ENCODE assay signal across 21 mouse cellular contexts in genomic region chrX:51497831-51498230, GRCm38 (mm10).
DNase-seq lines count a peak whose midpoint lies in the region; ATAC-seq and TF ChIP-seq lines count a peak whose summit lies in the region.
"Had no signal": no experiment of that assay in that cellular context is flagged by ENCODE, and none has a peak within 500 bp of the region (broad histone marks: within the 10 kb centered on the region; RNA-seq: fewer than 3 reads in every experiment).

No protein-coding gene starts in this region.

- no peak overlapping the region for H3K4me2 ChIP-seq in heart, postnatal 0 days (ENCODE audit: low read depth, low read length)
- no peak overlapping the region for H3K4me2 ChIP-seq in heart, embryonic 11.5 days
- no peak overlapping the region for H3K4me2 ChIP-seq in liver, postnatal 0 days (ENCODE audit: low read depth, low read length)
- H3K4me2 ChIP-seq: limb, embryonic 15.5 days; lung, embryonic 15.5 days; neural tube, embryonic 12.5 days had no signal

- TF ChIP-seq EP300 in heart, postnatal 0 days (IDR thresholded peaks at IDR 0.05; ENCODE audit: low read depth), result no peak
- TF ChIP-seq EP300 in liver, postnatal 0 days (IDR thresholded peaks at IDR 0.05; ENCODE audit: low read depth), result no peak

- in situ Hi-C loops in Patski (cut with MboI; ENCODE audit: low pct_unique_long_range_greater_than_20kb), result no loop called here

- CTCF ChIA-PET in Patski (lab: Charles Lee), result interaction anchor here (1.2 kb wide), 1 partner anchor 240 kb away, joined by 3 read pairs; no protein-coding TSS in a partner anchor

- H3K9me3 ChIP-seq in heart, postnatal 0 days (replicated peaks; ENCODE audit: control insufficient read depth, low read length), result no peaks in the 10 kb centered on the region
- no peaks in the 10 kb centered on the region for H3K9me3 ChIP-seq in heart, embryonic 11.5 days (replicated peaks; ENCODE audit: control insufficient read depth, low read length)
- H3K9me3 ChIP-seq in liver, postnatal 0 days (ENCODE audit: low read length), result no peaks in the 10 kb centered on the region
- H3K9me3 ChIP-seq in E14TG2a.4 (ENCODE audit: low read length), result no peaks in the 10 kb centered on the region
- H3K9me3 ChIP-seq: embryonic facial prominence, embryonic 10.5 days; limb, embryonic 15.5 days; lung, embryonic 15.5 days; megakaryocyte, embryonic 14.5 days; neural tube, embryonic 12.5 days had no signal

- H3K9ac ChIP-seq in heart, postnatal 0 days (replicated peaks; ENCODE audit: low read depth, low read length), result no peak overlapping the region
- H3K9ac ChIP-seq in heart, embryonic 11.5 days (ENCODE audit: low read depth, low read length), result no peak overlapping the region
- no peak overlapping the region for H3K9ac ChIP-seq in liver, postnatal 0 days (replicated peaks)
- H3K9ac ChIP-seq: limb, embryonic 15.5 days; lung, embryonic 15.5 days; neural tube, embryonic 12.5 days had no signal

- POLR2A ChIA-PET in Patski (lab: Charles Lee), result no interaction called here

- H3K27ac ChIP-seq in heart, postnatal 0 days (ENCODE audit: low read depth), result no peak overlapping the region
- H3K27ac ChIP-seq in heart, embryonic 11.5 days (ENCODE audit: low read depth, low read length), result no peak overlapping the region
- no peak overlapping the region for H3K27ac ChIP-seq in liver, postnatal 0 days (ENCODE audit: low read depth)
- H3K27ac ChIP-seq: embryonic facial prominence, embryonic 10.5 days; limb, embryonic 15.5 days; lung, embryonic 15.5 days; neural tube, embryonic 12.5 days had no signal

- H3K36me3 ChIP-seq in heart, postnatal 0 days (replicated peaks; ENCODE audit: control insufficient read depth, insufficient read depth, low read length), result no peaks in the 10 kb centered on the region
- H3K36me3 ChIP-seq in heart, embryonic 11.5 days (ENCODE audit: control insufficient read depth, insufficient read depth, low read length), result no peaks in the 10 kb centered on the region
- no peaks in the 10 kb centered on the region for H3K36me3 ChIP-seq in liver, postnatal 0 days (replicated peaks; ENCODE audit: insufficient read depth, low read length)
- H3K36me3 ChIP-seq in E14TG2a.4 (ENCODE audit: insufficient read depth, low read length), result no peaks in the 10 kb centered on the region
- H3K36me3 ChIP-seq: embryonic facial prominence, embryonic 10.5 days; limb, embryonic 15.5 days; lung, embryonic 15.5 days; neural tube, embryonic 12.5 days had no signal

- 36% methylated on average over 1 of the region's 1 CpGs for WGBS in heart, postnatal 0 days
- WGBS in heart, embryonic 11.5 days (ENCODE audit: insufficient replicate concordance), result 39% methylated on average over 1 of the region's 1 CpGs
- WGBS in liver, postnatal 0 days (ENCODE audit: insufficient replicate concordance), result 42% methylated on average over 1 of the region's 1 CpGs

- no peak overlapping the region for H3K4me3 ChIP-seq in heart, postnatal 0 days (ENCODE audit: low read depth, low read length)
- H3K4me3 ChIP-seq in heart, embryonic 11.5 days (ENCODE audit: low read depth, low read length), result no peak overlapping the region
- no peak overlapping the region for H3K4me3 ChIP-seq in liver, postnatal 0 days (ENCODE audit: low read depth, low read length)
- H3K4me3 ChIP-seq in E14TG2a.4 (replicated peaks; ENCODE audit: low read length), result no peak overlapping the region
- H3K4me3 ChIP-seq: embryonic facial prominence, embryonic 10.5 days; limb, embryonic 15.5 days; lung, embryonic 15.5 days; megakaryocyte, embryonic 14.5 days; neural tube, embryonic 12.5 days had no signal

- ATAC-seq in heart, postnatal 0 days (ENCODE audit: insufficient read depth, low read depth), result no peak
- no peak for ATAC-seq in heart, embryonic 11.5 days (replicated peaks; ENCODE audit: insufficient number of reproducible peaks, low FRiP score, low TSS enrichment)
- ATAC-seq in liver, postnatal 0 days, result no peak
- ATAC-seq in Patski, result no peak
- ATAC-seq: forebrain, embryonic 16.5 days; hindbrain, embryonic 16.5 days had no signal

- peak; percentile 57 for TF ChIP-seq CTCF in heart, postnatal 0 days (IDR thresholded peaks at IDR 0.05; ENCODE audit: low read depth)
- peak; percentile 55 for TF ChIP-seq CTCF in liver, postnatal 0 days (IDR thresholded peaks at IDR 0.05; ENCODE audit: low read depth)
- TF ChIP-seq CTCF in E14TG2a.4 (conservative IDR thresholded peaks at IDR 0.05; ENCODE audit: low read length) (peak; percentile 66), Patski (IDR thresholded peaks at IDR 0.05) (peak; percentile 64)

- DNase-seq in heart, postnatal 0 days (ENCODE audit: low spot score), result no peak
- DNase-seq in liver, postnatal 0 days, result no peak
- DNase-seq in liver (no peak), Patski (ENCODE audit: low read depth, low spot score) (no peak)
- DNase-seq in spleen, adult 18-20 months, result no peak
- no peak for DNase-seq in adrenal gland, postnatal 14 days
- DNase-seq: cerebellum, adult 9-11 months; gastrocnemius, postnatal 10 days; heart, postnatal 14 days; kidney, adult 8-10 months; kidney, postnatal 36 days; right cerebral cortex, postnatal 25 days had no signal

- H3K27me3 ChIP-seq in heart, postnatal 0 days (ENCODE audit: control insufficient read depth, insufficient read depth, low read length), result no peaks in the 10 kb centered on the region
- no peaks in the 10 kb centered on the region for H3K27me3 ChIP-seq in heart, embryonic 11.5 days (ENCODE audit: control insufficient read depth, insufficient read depth, low read length)
- H3K27me3 ChIP-seq in liver, postnatal 0 days (ENCODE audit: insufficient read depth, low read length), result no peaks in the 10 kb centered on the region
- H3K27me3 ChIP-seq in E14TG2a.4 (ENCODE audit: insufficient read depth, low read length) (no peaks in the 10 kb centered on the region), Patski (peaks cover 36% of the 10 kb centered on the region)
- H3K27me3 ChIP-seq: limb, embryonic 15.5 days; neural tube, embryonic 12.5 days had no signal

- no peaks in the 10 kb centered on the region for H3K4me1 ChIP-seq in heart, postnatal 0 days (ENCODE audit: control insufficient read depth, insufficient read depth)
- H3K4me1 ChIP-seq in heart, embryonic 11.5 days (ENCODE audit: control insufficient read depth, insufficient read depth, low read length), result no peaks in the 10 kb centered on the region
- H3K4me1 ChIP-seq in liver, postnatal 0 days (ENCODE audit: insufficient read depth), result no peaks in the 10 kb centered on the region
- no peaks in the 10 kb centered on the region for H3K4me1 ChIP-seq in E14TG2a.4 (replicated peaks; ENCODE audit: low read depth, low read length)
- H3K4me1 ChIP-seq: embryonic facial prominence, embryonic 10.5 days; limb, embryonic 15.5 days; lung, embryonic 15.5 days; megakaryocyte, embryonic 14.5 days; neural tube, embryonic 12.5 days had no signal
